Mouse (Mus musculus) E14TG2a.4 (cell line): ENCODE measurements around the gene Rab40c.

Experiments used
- CTCF ChIP-seq: conservative IDR thresholded peaks from 2 replicates; pipeline ENCODE4 v1.5.1; 2014; ENCODE audit warnings: low read length
- NANOG ChIP-seq: IDR thresholded peaks from 2 replicates; pipeline ENCODE4 v1.6.1; 2014; ENCODE audit warnings: borderline replicate concordance, low read length, mixed read lengths
- POU5F1 ChIP-seq: IDR thresholded peaks from 2 replicates; pipeline ENCODE4 v1.6.1; 2014; ENCODE audit warnings: low read length, borderline replicate concordance

- TF ChIP-seq CTCF, result no peak
- TF ChIP-seq POU5F1, result no peak
- TF ChIP-seq NANOG, result no peak
Measured at GRCm38 (mm10) chr17:25877025-25877424, 42.5 kb downstream of the Rab40c start.
